Mouse (Mus musculus) lung, postnatal 36 days (tissue): ENCODE results near the gene Ccdc57.

Experiments used
- DNase-seq: peaks from one replicate; pipeline ENCODE4 v3.0.0; 2022; ENCODE audit warnings: mixed read lengths

Gene Ccdc57

GRCm38 (mm10) chr11:120951731-120952730, 19.4 kb upstream of the Ccdc57 start:
- DNase-seq, result no peak

GRCm38 (mm10) chr11:120951237-120951636, 18.6 kb upstream of the Ccdc57 start:
- DNase-seq, result no peak

GRCm38 (mm10) chr11:120950281-120951202, 17.9 kb upstream of the Ccdc57 start:
- DNase-seq, result peak; percentile 95

- no peak for DNase-seq
Measured at GRCm38 (mm10) chr11:120949863-120950262, 17.2 kb upstream of the Ccdc57 start.

- peak; percentile 39 for DNase-seq
Measured at GRCm38 (mm10) chr11:120948861-120949851, 16.5 kb upstream of the Ccdc57 start.

GRCm38 (mm10) chr11:120948328-120948727, 15.7 kb upstream of the Ccdc57 start, which contains the start of gene Slc16a3:
Gene Slc16a3 (plus strand): TSS chr11:120948480.
- DNase-seq, result peak; percentile 36

- DNase-seq, result no peak
Measured at GRCm38 (mm10) chr11:120945926-120946325, 13.3 kb upstream of the Ccdc57 start.

GRCm38 (mm10) chr11:120945266-120945665, 12.6 kb upstream of the Ccdc57 start:
- DNase-seq, result no peak

- DNase-seq, result no peak
Measured at GRCm38 (mm10) chr11:120940959-120941358, 8.3 kb upstream of the Ccdc57 start.

GRCm38 (mm10) chr11:120939712-120940341, 7.2 kb upstream of the Ccdc57 start:
- DNase-seq, result no peak

- peak; percentile 63 for DNase-seq
Measured at GRCm38 (mm10) chr11:120938795-120939194, 6.1 kb upstream of the Ccdc57 start.

- no peak for DNase-seq
Measured at GRCm38 (mm10) chr11:120937976-120938375, 5.3 kb upstream of the Ccdc57 start.

GRCm38 (mm10) chr11:120931479-120931878, 1.2 kb downstream of the Ccdc57 start:
- DNase-seq, result no peak

- DNase-seq, result no peak
Measured at GRCm38 (mm10) chr11:120928468-120928867, 4.2 kb downstream of the Ccdc57 start.

GRCm38 (mm10) chr11:120922528-120922927, 10.1 kb downstream of the Ccdc57 start:
- no peak for DNase-seq

- no peak for DNase-seq
Measured at GRCm38 (mm10) chr11:120917756-120918155, 14.9 kb downstream of the Ccdc57 start.

GRCm38 (mm10) chr11:120916477-120916876, 16.2 kb downstream of the Ccdc57 start:
- peak; percentile 63 for DNase-seq

- DNase-seq, result no peak
Measured at GRCm38 (mm10) chr11:120913796-120914195, 18.9 kb downstream of the Ccdc57 start.

- DNase-seq, result peak; percentile 93
Measured at GRCm38 (mm10) chr11:120905430-120905873, 27.2 kb downstream of the Ccdc57 start.

- no peak for DNase-seq
Measured at GRCm38 (mm10) chr11:120904561-120904960, 28.1 kb downstream of the Ccdc57 start.

GRCm38 (mm10) chr11:120903159-120903850, 29.4 kb downstream of the Ccdc57 start:
- DNase-seq, result peak; percentile 47
